Mouse (Mus musculus) liver, adult 2 months (tissue): ENCODE measurements at regions not wholly inside any gene's neighbourhood (a gene's known extent, or its start where the extent isn't known, plus 50 kb on each side); places are given as distances from the start of the nearest gene placed in this dataset.

ENCODE experiments used
- CTCF ChIP-seq: fragments of 200-500 bp; IDR thresholded peaks from 2 replicates; pipeline ENCODE4 v1.5.1; 2011; ENCODE audit warnings: low read depth, low read length, control low read depth
- POLR2A ChIP-seq: fragments of 200-500 bp; IDR thresholded peaks from 2 replicates; pipeline ENCODE4 v1.6.1; 2011; ENCODE audit warnings: low read length, control low read depth; ENCODE audit not compliant: insufficient read depth; ENCODE audit errors: extremely low read depth

DNA sequence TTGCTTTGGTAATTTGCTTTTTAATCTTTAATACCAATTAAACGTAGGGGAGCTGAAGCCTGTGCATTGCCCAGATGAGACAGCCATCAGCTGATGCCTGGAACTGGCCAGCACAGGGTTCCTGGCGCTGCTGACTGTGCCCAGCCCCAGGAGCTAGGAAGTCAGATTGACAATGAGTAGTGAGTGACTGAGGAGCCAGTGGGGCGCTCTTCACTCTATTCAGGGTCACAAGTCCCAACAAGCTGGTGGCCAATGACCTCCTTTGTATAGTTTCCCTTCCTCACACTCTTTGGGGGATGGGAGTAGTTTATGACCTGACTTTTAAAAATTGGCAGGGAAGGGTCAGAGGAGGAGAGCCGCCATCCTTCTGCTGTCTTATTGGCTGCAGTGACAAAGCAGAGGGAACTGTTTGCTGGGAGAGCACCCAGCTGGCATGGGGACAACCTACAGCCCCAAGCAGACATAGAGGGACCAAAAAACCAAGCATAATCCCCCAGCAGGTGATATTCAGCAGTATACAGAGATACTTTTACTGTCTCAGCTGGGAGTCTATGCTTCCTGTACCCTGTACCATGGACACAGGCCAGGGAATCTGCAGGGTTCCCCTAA lies 80.6 kb downstream of the Spata19 start:
- TF ChIP-seq CTCF (no peak), POLR2A (no peak)
